Mouse (Mus musculus) spleen, adult 18-20 months (tissue): Measurements from ENCODE around the gene Trim69.
A peak's percentile ranks its signal among the peaks of the same experiment; 100 is the strongest.

Experiments
- DNase-seq, 2 experiments: peaks; one replicate each; pipeline ENCODE4 v3.0.0; 2022; ENCODE audit warnings: mixed read lengths in 2 of 2

Trim69 gene

DNA sequence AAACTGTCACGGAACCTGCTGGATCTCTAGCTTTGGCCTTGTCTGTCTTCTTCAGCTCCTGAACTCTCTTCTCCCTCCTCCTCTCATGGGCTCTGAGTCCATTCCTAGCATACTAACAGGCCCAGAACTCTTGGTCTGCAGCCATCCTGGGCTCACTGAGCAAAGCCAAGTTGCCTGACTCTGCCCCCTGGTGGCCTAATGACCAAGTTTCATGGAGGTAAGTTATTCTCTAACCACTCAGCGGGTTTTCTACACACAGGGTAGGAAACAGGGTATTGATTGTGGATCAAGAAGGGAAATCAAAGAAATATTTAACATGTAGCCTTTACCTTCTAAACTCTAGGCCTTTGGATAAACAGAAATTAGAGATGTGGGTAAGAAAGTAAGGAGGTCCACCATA is at the start of gene Trim69:
Gene Trim69 (plus strand): TSS at position 21 of the 400 bp plus-strand sequence.
- peak; percentile 60 to 86 for DNase-seq

DNA sequence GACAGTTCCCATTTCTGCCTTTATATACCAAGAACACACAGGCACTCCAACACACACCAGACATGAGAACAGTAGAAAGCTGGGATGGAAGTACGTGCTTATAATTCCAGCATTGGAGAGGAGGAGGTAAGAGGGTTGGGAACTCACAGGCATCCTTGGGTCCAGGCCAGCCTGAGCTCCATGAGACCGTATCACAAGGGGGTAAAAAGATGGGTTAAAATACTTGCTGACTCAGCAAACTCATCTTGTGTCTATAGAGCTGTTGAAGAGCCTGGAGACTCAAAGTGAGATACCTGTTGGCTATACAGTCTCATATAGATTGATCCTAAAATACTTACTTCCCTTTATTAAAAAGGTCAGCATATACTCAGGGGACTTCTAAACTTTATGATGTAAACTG is 43.6 kb upstream of the Trim69 start:
- no peak for DNase-seq

DNA sequence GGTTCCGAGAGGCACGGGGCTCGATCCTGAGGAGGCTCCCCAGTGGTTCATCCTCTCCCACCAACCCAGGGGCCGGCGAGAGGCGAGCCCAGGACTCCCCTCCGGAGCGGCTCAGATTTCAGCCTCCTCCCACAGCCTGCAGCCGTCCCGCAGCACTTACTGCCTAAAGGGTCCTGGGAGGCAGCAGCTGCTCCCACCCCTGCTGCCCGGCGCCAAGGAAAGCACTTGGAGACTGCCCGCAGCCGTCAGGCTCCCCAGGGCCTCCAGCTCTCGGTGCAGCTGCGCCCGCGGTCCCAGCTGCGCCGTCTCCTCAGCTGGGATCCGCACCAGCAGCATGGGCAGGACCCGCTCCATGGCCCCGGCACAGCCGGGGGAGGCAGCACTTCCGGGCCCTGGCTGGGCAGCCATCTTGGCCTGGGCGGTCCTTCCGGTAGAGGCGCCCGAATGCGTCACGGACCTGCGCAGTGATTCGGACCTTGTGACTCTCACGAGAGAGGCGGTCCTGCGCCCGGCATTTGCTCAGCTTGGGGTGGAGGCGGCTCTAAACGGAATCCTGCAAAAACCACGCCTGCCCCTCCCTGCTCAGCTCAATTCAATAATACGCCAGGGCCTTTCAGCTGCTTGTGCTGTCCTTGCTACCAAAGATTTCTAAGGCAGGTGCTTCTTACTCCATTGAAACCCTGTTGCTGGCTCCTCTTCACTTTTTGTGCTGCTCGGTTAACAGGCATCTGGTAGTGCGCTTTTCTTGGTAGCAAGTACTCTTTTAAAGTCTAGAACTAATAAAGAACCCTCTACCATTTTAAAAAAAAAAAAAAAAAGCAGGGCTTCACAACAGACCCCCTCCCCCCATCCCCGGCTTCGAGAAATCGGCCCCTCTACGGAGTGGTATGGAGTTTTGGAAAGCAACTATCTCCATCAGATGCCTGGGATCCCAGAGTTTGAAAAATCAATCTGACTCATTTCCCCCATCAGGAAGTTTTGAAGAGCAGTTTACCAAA is 42.2 kb upstream of the Trim69 start, which contains the start of gene Spg11:
Gene Spg11 (minus strand): TSS at position 426 of the 998 bp plus-strand sequence.
- DNase-seq = peak; percentile 95

DNA sequence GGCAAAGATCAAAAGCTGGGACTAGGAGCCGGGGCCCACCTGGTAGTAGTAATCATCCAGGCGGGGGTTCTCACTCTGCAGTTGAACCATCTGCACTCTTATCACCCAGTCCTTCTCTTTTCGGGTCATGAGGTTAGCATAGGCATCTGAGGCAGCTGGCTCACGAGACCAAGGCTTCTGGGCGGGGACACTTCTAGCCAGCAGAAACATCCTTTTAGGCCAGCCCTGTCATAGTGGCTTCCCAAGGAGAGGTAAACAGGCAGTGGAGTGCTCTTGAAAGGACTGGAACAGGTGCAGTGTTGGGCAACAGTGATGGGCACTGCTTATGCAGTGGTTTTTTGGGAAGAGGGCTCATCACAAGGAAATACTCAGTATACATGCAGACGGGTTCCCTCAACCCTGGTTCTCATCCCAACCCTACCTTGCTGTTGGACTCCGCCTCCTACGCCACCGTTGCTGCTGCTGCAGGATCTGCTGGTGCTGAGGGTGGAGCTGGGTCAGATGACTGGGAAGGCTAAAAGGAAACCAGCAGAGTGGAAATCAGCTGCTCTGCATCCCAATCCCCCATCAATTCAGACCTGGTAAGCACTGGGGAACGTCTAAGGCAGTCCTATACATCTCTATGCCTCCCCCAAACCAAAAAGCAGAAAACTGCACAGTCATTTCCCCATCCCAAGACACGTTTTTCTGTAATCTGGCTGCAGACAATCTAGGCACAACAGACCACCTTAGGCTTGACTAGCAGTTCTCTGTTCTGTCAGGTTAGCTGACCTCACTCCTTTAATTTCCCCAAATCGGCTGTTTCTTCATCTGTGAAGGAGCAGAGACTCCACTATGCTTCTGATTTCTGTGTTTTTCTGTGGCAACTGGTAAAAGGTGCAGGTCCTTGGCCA is 34.6 kb upstream of the Trim69 start:
- DNase-seq = no peak

DNA sequence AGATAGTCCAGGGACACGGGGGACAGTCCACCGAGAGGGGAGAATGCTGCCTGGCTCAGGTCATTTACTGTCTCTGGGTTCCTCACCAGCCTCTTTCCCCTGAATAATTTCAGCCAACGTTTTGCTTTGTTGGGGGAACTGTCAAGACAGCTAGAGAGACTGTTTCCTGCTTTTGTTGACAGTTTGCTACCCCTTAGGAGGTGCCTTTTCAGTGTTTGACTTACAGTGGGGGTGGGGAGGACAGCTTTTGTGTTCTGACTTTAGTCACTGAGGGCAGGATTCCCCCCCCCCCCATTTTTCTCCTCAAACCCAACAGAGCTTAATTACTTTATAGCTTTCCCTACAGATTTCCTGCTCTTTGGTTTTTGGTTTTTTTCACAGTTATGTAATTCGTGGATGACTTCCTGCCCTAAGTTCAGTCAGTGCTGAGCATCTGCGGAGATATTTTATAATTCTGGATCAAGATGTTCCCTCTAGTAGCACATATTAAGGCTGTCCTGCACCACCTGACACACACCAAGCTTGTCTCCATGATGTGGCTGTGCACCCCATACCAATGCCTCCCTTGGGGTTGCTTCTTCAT is 33.6 kb upstream of the Trim69 start:
- DNase-seq = no peak

DNA sequence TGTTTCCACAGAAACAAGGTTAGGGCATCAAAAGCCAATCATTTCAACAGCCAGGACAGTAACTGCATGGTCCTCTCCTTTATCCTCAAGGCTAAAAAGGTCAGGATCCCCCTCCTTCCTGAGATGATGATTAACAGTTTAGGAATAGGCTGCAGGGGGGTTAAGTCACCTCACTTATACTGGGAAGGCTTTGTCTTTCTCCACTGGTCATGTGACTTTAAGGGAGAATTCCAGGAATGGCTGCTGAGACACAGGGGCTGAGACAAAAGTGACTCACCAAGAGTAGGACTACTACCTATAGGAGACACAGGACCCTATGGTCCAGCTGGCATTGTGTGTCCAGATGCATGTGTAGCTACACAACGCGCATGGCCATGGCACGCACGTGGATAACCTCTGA is 32.9 kb upstream of the Trim69 start:
- DNase-seq = no peak

DNA sequence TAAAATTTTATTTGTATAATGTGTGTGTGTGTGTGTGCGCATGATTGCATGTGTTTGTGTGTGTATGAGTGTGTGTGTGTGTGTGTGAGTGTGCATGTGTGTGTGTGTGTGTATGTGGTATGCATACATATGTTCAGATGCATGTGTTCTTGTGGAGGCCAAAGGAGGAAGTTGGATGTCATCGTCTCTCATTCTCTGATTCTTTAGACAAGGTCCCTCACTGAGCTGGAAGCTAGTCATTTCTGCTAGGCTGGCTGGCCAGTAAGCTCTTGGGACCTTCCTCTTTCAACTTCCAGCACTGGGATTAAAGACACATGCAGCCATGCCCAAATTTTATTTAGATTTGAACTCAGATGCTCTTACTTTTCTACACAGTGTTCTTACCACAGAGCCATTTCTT is 28.4 kb upstream of the Trim69 start:
- no peak for DNase-seq

DNA sequence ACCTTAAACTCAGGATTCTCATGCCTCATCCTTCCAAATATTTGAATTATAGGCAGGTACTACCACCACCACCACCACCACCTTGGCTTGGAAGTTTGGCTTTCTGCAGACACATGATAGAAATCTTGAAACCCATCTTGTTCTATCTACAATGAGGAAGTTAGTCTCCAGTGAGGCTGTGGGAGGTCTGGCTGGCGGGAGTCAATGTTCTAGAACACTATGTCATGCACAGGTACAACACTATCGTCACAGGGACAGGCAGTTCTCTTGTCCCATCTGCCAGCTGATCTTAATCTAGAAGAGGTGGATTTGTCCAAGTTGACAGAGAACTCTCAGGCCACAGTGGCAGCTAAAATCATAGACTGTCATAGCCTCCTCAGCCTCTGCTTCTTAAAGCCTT is 27.9 kb upstream of the Trim69 start:
- no peak for DNase-seq

DNA sequence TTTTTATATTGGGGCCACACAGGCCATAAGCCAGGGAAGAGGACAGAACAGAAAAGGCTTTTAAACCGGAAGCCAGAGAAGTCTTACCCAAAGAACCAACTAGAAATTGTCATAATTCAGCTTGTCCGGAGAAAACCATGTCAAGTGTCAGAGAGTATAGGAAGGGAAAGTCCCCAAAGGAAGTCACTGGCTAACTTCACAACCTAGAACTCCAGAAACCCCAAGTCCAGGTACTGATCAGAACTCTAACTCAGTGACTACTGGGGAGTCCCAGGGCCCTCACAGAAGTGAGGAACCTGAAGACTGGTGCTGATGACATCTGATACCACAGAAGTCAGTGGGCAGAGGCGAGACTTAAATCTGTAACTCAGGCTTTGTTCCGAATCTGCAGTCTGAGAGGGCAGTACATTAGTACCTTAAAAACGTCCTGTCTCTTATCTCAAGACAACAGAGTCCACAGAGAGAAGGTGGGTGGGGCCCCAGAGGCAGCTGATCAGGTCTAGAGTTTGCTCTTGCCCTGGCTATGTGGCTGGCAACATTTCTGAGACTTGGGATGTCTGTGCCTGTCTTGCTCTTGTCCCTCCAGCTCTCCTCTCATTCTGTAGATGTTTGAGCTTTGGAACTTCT is 22.5 kb upstream of the Trim69 start:
- DNase-seq = no peak

DNA sequence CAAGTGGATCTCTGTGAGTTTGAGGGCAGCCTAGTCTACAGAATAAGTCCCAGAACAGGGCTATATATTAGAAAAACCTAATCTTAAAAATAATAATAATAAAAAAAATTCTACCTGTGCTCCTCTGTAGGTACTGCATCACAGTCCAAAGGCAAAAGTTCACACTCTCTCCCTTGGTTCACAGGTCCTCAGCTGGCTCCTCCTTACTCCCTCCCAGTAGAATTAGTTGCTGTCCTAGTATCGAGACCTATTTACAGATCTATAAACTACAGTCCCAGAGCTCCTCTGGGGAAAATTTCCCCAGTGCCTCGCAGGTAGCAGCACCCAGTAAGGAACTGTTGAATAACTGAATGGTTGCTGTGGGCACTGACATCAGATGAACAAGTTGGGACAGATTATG is 19.7 kb upstream of the Trim69 start:
- no peak for DNase-seq

DNA sequence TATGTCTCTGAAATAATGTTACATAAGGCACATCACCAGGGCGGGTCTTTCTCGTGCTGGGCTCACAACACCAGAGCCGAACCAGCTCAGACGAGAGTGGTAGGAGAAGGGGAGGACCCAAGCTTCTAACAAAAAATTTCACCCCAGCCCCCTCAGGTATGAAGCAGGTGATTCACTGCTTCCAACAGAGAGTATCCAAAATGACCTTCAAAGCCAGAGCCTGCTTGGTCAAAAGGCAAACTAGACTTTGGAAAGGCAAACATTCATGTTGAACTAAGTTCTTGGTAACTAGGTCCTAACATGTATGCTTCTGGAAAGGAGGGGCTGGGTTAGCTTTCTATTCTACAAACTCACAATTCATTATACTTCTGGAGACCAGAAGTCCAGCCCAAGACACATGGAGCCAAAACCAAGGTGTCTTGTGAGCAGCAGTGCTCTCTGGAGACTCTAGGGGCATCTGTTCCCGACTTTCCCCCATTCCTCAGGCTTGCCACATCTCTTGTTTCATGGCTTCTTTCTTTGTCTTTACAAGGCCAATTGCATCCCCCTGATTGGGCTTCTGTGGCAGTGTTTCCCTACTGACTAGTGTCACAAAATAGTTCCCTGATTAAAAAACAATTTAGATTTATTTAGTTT is 19.1 kb upstream of the Trim69 start:
- DNase-seq = no peak

DNA sequence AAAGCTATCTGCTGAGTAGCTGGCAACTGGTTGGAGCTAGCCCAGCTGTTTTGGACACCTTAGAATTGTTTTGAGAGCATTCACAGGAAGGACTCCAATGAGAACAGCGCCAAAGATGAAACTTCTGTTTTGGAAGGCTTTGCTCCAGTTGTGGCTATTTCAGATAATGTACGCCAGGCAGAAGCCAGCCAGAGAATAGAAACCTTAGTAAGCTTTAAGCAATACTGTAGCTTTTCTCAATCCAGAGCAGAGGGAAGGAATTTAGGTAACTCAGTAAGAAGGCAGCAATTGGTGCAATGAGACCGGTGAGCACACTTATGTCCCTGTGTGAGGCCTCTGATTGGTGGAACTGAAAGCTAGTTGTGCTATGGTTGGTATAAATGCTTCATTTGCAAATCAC is 17.4 kb upstream of the Trim69 start:
- no peak for DNase-seq

DNA sequence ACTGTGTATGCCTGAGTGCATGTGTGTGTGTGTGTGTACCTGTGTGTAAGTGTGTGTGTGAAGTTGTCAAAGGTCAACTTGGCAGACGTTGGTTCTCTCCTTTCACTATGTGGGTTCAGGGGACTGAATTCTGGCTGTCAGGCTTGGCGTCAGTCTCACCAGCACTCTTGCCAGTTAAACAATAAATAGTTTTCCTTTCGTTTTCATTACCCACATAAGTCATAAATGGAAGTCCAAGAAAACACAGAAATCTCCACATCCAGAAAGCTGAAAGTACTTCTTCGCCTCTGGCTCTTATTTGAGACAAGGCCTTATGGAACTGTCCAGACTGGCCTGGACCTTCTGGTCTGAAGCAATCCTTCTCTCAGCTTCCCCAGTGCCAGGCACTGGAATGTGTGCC is 14.7 kb upstream of the Trim69 start:
- DNase-seq = no peak

DNA sequence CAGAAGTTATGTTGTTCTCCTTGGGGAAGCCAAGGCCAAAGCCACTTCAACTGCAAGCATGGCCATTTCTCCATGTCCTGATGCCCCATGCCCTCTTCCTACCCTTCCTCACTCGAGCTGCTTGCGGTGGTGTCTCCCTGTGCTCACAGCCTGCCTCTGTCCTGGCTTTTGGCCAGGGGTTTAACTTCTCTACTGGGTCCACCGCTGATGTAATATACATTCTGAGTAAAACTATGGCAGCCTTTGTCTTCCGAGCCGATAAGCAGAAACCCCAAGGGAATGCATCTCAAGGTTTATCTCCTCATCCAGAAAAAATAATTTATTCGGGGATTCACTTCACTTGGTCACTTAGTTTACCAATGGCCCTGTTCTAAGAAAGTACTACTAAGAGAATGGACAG is 13.8 kb upstream of the Trim69 start:
- peak in 1 of 2 experiments; percentile 48 for DNase-seq

DNA sequence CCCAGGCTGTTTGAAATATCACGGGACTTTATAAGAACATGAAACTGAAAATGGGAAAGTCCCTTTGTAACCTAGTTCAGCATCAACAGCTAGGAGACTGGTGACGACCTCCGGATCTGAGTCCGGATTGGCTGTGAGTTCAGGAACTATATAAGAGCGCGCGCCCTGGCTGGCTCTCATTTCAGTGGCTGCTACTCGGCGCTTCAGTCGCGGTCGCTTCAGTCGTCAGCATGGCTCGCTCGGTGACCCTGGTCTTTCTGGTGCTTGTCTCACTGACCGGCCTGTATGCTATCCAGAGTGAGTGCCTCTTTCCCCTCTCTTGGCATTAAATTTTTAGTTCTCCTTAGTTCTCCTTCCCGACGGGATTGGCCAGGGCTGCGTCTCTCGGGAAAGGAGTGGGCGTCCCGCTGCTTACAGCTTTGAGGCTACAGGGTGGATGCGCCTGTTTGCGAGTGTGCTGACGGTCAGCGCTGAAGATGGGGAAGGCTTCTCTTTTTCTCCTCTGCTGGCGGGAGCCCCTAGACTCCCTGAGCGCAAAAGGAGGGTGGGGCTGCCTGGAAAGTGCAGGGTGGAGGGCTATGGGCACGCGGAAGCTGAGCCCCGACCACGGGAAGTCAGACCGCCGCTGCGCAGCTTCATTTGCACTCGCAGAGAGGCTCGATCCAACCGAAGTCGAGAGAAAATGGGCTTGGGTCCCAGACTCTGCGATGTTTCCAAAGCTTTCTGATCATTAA is 12.8 kb upstream of the Trim69 start, which contains the start of gene B2m:
Gene B2m (plus strand): TSS at position 179 of the 734 bp plus-strand sequence.
- peak; percentile 88 to 92 for DNase-seq

DNA sequence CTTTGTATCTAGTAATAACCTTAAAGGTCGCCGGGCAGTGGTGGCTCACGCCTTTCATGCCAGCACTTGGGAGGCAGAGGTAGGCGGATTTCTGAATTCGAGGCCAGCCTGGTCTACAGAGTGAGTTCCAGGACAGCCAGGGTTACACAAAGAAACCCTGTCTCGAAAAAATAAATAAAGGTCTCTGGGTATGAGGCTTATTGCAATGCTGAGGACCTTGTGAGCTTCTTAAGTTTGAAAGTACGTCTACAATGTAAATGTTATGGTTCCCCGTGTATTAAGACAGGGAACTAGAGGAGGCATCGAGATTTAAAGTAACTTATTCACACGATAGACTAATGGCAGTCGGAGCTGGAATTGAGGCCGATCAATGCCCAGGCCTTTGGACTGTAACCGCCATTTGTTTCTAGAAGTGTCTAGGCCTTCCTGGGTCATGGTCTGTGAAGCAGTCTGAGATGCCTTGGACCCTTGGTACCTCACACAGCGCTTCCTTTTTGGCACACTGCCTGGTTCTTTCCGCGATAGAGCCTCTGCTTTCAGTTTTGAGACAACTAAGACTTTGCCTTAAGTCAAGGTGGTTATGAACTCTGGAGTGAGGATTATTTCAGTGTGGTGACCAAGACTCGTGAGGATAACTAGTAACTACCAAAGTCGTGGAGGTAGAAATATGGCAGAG is 12.1 kb upstream of the Trim69 start:
- DNase-seq = peak; percentile 74 to 75

DNA sequence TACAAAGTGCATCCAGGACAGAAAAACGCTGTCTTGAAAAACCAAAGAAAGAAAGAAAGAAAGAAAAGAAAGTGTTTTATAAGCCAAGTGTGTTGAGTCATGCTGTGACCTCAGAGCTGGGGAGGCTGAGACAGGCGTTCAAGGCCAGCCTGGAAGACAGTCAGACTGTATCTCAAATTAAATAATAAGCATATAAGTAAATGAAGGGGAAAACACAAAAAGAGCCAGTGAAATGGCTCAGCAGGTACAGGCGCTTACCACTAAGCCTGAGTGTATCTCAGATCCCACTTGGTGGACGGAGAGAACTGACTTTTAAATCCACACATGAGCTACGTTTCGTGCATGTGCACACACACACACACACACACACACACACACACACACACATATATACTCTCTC is 11.2 kb upstream of the Trim69 start:
- no peak for DNase-seq

DNA sequence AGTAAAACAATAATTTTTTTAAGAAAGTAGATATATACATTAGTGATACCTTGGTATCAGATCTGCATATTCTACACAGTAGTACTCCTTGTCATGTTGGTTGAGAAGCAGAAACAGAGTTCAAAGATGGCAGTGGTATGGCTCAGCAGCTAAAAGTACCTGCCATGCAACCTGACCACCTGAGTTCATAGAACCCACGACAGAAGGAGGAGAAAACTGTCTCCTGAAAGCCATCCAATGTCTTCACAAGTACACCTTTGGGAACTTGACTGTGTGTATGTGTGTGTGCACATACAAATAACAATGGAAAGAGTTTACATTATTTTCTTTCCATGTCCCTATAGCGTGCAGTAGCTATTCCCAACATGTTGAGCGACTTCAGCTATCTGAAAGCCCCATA is 10.8 kb upstream of the Trim69 start:
- no peak for DNase-seq

DNA sequence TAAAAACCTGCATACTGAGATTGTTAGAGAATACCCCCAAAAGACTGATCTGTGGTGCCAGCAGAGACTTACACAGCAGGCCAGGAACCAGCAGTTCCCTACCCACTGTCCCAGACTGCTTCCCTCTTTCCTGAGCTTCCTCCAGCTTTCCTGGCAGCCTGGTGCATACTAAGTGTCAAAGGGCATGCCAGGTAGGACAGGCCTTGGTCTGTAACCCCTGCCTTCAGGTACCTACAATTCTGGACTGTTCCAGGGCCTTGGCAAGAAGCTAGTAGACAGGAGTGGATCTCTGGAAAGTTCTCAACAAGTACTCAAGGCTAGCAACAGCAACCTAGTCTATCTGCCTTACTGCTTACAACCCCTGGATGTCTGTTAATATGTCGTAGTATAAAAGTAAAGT is 9.3 kb upstream of the Trim69 start:
- no peak for DNase-seq

DNA sequence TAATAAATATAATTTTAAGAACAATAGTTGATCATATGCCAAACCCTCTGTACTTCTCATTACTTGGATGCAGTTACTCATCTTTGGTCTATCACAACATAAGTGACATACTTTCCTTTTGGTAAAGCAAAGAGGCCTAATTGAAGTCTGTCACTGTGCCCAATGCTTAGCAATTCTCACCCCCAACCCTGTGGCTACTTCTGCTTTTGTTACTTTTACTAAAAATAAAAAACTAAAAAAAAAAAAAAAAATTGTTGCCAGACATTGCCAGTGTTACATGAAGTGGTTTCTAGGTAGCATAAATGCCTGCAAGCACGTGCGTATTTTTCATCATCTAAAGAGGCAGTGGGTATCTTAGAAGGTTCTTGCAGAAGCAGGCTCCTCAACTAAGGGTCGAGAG is 7.7 kb upstream of the Trim69 start:
- DNase-seq = no peak
